Mouse (Mus musculus): Measurements from ENCODE around the gene Duoxa1. TPM values are rescaled to one million over a fixed set of nuclear protein-coding genes. Genes with fewer than 3 reads are reported as not detected.

Gene Duoxa1
- polyA plus RNA-seq, 1 experiment: 0.08 TPM

DNA sequence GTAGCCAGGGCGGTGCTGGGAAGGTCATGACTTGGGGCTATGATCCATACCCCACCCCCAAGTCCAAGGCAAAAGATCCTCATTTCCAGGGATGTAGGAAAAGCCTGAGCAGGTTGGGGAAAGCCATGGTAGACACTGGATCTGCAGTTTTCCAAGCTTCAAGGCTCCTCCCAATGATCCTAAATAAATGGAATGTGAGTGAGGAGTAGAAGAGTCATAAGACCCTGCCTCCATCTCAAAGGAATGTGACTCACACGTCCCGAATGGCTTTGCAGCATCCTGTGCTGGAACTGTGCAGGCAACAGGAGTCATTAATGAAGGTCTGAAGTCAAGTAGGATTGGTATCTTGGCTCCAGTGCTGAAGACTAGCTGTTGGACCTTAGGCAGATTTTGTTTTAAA lies 14.5 kb upstream of the Duoxa1 start:
- H3K27ac ChIP-seq (ENCODE audit: insufficient read depth, low read depth, low read length): no peak overlapping the region
- H3K4me3 ChIP-seq (ENCODE audit: low read depth, low read length): no peak overlapping the region
- 61% methylated on average over 3 of the region's 3 CpGs for WGBS
- no peaks in the 10 kb centered on the region for H3K36me3 ChIP-seq (ENCODE audit: control insufficient read depth, insufficient read depth, low read length)
- TF ChIP-seq POLR2A (IDR thresholded peaks at IDR 0.05; ENCODE audit: low read depth, low read length) (no peak), CTCF (IDR thresholded peaks at IDR 0.05; ENCODE audit: extremely low read depth, insufficient read length, insufficient replicate concordance, low read depth, low read length) (no peak)
- no peaks in the 10 kb centered on the region; the same call in 1 of the 2 replicates for H3K4me1 ChIP-seq (ENCODE audit: control insufficient read depth, insufficient read depth, insufficient read length, low read length)
- H3K27me3 ChIP-seq (ENCODE audit: control insufficient read depth, insufficient read depth, low read length): no peaks in the 10 kb centered on the region

- Histone ChIP-seq H3K4me3 (ENCODE audit: low read depth, low read length) (no peak overlapping the region), H3K4me1 (ENCODE audit: control insufficient read depth, insufficient read depth, insufficient read length, low read length) (no peaks in the 10 kb centered on the region; the same call in 1 of the 2 replicates), H3K27ac (ENCODE audit: insufficient read depth, low read depth, low read length) (no peak overlapping the region), H3K27me3 (ENCODE audit: control insufficient read depth, insufficient read depth, low read length) (no peaks in the 10 kb centered on the region), H3K36me3 (ENCODE audit: control insufficient read depth, insufficient read depth, low read length) (no peaks in the 10 kb centered on the region)
- TF ChIP-seq CTCF (IDR thresholded peaks at IDR 0.05; ENCODE audit: extremely low read depth, insufficient read length, insufficient replicate concordance, low read depth, low read length) (no peak), POLR2A (IDR thresholded peaks at IDR 0.05; ENCODE audit: low read depth, low read length) (no peak)
- 78% methylated on average over 2 of the region's 2 CpGs for WGBS
Measured at GRCm38 (mm10) chr2:122325361-122325760, 11.8 kb upstream of the Duoxa1 start.

- TF ChIP-seq CTCF (IDR thresholded peaks at IDR 0.05; ENCODE audit: extremely low read depth, insufficient read length, insufficient replicate concordance, low read depth, low read length): no peak
- no peak for TF ChIP-seq POLR2A (IDR thresholded peaks at IDR 0.05; ENCODE audit: low read depth, low read length)
- Histone ChIP-seq H3K27me3 (ENCODE audit: control insufficient read depth, insufficient read depth, low read length) (no peaks in the 10 kb centered on the region), H3K4me3 (ENCODE audit: low read depth, low read length) (no peak overlapping the region), H3K27ac (ENCODE audit: insufficient read depth, low read depth, low read length) (no peak overlapping the region), H3K4me1 (ENCODE audit: control insufficient read depth, insufficient read depth, insufficient read length, low read length) (no peaks in the 10 kb centered on the region; the same call in 1 of the 2 replicates), H3K36me3 (ENCODE audit: control insufficient read depth, insufficient read depth, low read length) (no peaks in the 10 kb centered on the region)
- 73% methylated on average over 3 of the region's 3 CpGs for WGBS
Measured at GRCm38 (mm10) chr2:122324586-122324985, 11.1 kb upstream of the Duoxa1 start.

- Histone ChIP-seq H3K27me3 (ENCODE audit: control insufficient read depth, insufficient read depth, low read length) (no peaks in the 10 kb centered on the region), H3K4me1 (ENCODE audit: control insufficient read depth, insufficient read depth, insufficient read length, low read length) (no peaks in the 10 kb centered on the region; the same call in 1 of the 2 replicates), H3K27ac (ENCODE audit: insufficient read depth, low read depth, low read length) (no peak overlapping the region), H3K4me3 (ENCODE audit: low read depth, low read length) (no peak overlapping the region), H3K36me3 (ENCODE audit: control insufficient read depth, insufficient read depth, low read length) (no peaks in the 10 kb centered on the region)
- no peak for TF ChIP-seq POLR2A (IDR thresholded peaks at IDR 0.05; ENCODE audit: low read depth, low read length)
- no peak for TF ChIP-seq CTCF (IDR thresholded peaks at IDR 0.05; ENCODE audit: extremely low read depth, insufficient read length, insufficient replicate concordance, low read depth, low read length)
- 64% methylated on average over 3 of the region's 3 CpGs for WGBS
Measured at GRCm38 (mm10) chr2:122323960-122324359, 10.4 kb upstream of the Duoxa1 start.

DNA sequence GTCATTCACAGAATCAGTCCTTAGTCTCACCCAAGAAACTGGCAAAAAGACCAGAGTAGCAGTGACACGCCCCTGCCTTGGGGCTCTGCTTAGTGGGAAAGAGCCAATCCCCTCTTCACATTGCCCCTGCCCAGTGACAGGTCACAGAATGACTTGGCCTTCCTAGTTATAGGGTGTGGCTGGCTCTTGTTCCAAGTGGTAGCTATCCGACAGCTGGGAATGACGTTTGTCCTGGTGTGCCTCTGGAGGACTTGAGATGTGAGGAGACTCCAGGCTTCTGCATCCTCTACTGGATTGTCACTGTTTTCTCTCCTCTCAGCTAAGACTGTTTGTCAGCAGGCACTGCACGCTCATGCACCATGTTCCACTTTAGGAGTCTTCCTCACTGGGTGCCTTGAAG lies 3.9 kb upstream of the Duoxa1 start:
- H3K36me3 ChIP-seq (ENCODE audit: control insufficient read depth, insufficient read depth, low read length): no peaks in the 10 kb centered on the region
- 42% methylated on average over 4 of the region's 4 CpGs for WGBS
- TF ChIP-seq CTCF (IDR thresholded peaks at IDR 0.05; ENCODE audit: extremely low read depth, insufficient read length, insufficient replicate concordance, low read depth, low read length) (no peak), POLR2A (IDR thresholded peaks at IDR 0.05; ENCODE audit: low read depth, low read length) (no peak)
- H3K27ac ChIP-seq (ENCODE audit: insufficient read depth, low read depth, low read length): no peak overlapping the region
- H3K4me3 ChIP-seq (ENCODE audit: low read depth, low read length): no peak overlapping the region
- peaks cover 5% of the 10 kb centered on the region; the same call in 1 of the 2 replicates for H3K27me3 ChIP-seq (ENCODE audit: control insufficient read depth, insufficient read depth, low read length)
- peaks cover 7% of the 10 kb centered on the region for H3K4me1 ChIP-seq (ENCODE audit: control insufficient read depth, insufficient read depth, insufficient read length, low read length)

- TF ChIP-seq CTCF (IDR thresholded peaks at IDR 0.05; ENCODE audit: extremely low read depth, insufficient read length, insufficient replicate concordance, low read depth, low read length): no peak
- TF ChIP-seq POLR2A (IDR thresholded peaks at IDR 0.05; ENCODE audit: low read depth, low read length): no peak
- H3K4me3 ChIP-seq (ENCODE audit: low read depth, low read length): no peak within 1 kb of the TSS
Measured at GRCm38 (mm10) chr2:122315372-122315771, 1.8 kb upstream of the Duoxa1 start, which contains the start of gene Duox1. Duox1 (plus strand) TSS chr2:122315672.

DNA sequence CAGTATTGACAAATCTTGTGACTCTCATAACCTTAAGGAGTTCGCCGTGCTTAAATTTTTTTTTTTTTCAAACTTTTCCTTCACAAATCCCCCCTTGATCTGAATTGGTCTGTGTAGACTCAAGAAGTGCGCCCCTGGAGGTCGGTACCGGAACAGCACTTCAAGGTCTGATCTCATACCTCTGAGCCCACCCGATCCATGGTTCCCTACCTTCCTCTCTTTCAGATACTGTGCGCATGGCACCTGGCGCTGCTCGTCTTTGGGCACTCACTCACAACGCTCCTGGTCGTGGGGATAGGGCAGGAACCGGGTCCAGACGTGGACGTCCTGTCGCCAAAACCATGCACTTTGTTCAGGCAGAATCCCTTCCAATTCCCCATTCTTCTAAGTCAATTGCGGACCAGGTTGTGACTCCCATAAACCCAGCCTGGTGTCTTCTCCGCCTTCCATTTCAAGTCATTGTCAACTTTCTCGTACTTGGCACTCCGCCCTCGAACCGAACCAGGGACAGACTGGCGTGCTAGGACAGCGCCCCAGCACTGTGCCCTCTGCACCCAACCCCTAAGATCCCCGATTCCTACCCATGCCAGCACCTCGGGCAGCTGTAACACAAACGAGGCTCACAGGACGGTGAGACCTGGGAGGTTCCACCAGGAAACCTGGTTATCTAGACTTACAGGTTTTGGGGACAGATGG lies 660 bp downstream of the Duoxa1 start:
- no peaks in the 10 kb centered on the region for H3K36me3 ChIP-seq (ENCODE audit: control insufficient read depth, insufficient read depth, low read length)
- H3K4me1 ChIP-seq (ENCODE audit: control insufficient read depth, insufficient read depth, insufficient read length, low read length): peaks cover 7% of the 10 kb centered on the region
- no peak overlapping the region for H3K27ac ChIP-seq (ENCODE audit: insufficient read depth, low read depth, low read length)
- 1% methylated on average over 27 of the region's 27 CpGs for WGBS
- peak overlapping the region; percentile 57 for H3K4me3 ChIP-seq (ENCODE audit: low read depth, low read length)
- TF ChIP-seq CTCF (IDR thresholded peaks at IDR 0.05; ENCODE audit: extremely low read depth, insufficient read length, insufficient replicate concordance, low read depth, low read length) (peak; percentile 75; the same call in 1 of the 2 replicates), POLR2A (IDR thresholded peaks at IDR 0.05; ENCODE audit: low read depth, low read length) (peak; percentile 5; the same call in 1 of the 2 replicates)
- H3K27me3 ChIP-seq (ENCODE audit: control insufficient read depth, insufficient read depth, low read length): peaks cover 5% of the 10 kb centered on the region; the same call in 1 of the 2 replicates

More at GRCm38 (mm10) chr2:122315372-122315771, 1.8 kb upstream of the Duoxa1 start, which contains the start of gene Duox1:
- Histone ChIP-seq H3K27me3 (ENCODE audit: control insufficient read depth, insufficient read depth, low read length) (peaks cover 5% of the 10 kb centered on the region; the same call in 1 of the 2 replicates), H3K27ac (ENCODE audit: insufficient read depth, low read depth, low read length) (no peak within 1 kb of the TSS), H3K4me1 (ENCODE audit: control insufficient read depth, insufficient read depth, insufficient read length, low read length) (peaks cover 7% of the 10 kb centered on the region), H3K36me3 (ENCODE audit: control insufficient read depth, insufficient read depth, low read length) (no peaks in the 10 kb centered on the region)
- 89% methylated on average over 7 of the region's 7 CpGs for WGBS
